Mouse (Mus musculus) skeletal muscle tissue, adult 2 months (tissue): ENCODE results near the gene Hmgxb4.

ENCODE experiments used
- DNase-seq: peaks from one replicate; pipeline ENCODE4 v3.0.0-alpha.2; 2012; ENCODE audit warnings: low read depth, low spot score

The Hmgxb4 gene

DNA sequence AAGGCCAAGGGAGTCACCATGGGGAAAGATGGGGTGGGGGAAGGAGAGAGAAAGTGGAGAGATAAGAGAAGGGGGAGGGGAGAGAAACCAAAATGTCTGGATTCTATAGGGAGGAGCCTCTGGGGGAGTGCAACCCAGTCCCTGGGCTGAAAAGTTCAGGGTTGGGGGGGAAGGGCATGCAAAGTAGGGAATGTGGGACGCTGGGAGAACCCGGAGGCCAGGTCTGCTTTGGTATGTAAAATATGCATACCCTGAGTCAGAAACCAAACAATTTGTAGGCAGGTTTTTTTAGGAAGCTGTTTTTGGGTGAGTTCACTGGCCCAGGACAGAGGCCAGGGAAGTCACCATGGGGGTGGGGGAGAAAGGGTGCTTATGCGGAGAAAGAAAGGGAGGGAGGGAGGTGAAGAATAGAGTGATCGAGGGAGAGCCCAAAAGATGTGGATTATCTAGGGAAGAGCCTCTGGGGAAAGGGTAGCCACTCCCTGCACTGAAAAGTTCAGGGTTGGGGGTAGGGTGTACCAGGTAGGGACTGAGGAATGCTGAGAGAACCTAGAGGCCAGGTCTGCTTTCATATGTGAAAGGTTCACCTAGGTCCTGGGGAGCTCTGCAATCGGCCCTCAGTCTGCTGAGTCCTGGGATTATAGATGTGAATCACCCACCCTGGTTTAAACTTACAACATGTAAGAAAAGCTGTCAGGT, 25.3 kb downstream of the Hmgxb4 start:
- no peak for DNase-seq

DNA sequence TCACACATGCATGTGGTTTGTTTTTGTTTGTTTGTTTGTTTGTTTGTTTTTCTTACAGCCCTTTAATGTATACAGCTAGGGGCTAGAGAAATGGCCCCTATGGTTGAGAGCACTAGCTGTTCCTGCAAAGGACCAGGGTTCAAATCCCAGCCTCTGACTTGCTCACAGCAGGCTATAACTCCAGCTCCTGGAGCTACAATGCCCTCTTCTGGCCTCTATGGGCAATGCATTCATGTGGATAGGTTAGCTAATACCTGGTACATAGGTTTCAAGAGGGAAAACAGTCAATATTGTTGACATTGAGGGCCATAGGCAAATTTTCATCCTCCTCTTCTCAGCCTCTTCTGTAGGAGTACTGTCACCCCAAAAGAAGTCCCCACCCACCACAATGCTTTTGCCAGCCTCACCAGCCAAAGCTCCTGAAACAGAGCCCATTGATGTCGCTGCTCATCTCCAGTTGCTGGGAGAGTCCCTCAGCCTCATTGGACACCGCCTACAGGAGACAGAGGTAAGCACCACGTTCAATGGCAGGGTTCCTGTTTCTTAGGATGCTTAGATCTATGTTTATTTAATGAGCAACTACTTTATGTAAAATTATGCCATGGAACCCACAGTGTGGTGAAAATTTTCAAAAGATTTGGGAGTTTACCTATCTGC, 30.6 kb downstream of the Hmgxb4 start:
- DNase-seq = no peak

- no peak for DNase-seq
Measured at GRCm38 (mm10) chr8:75025809-75026208, 32.7 kb downstream of the Hmgxb4 start.

DNA sequence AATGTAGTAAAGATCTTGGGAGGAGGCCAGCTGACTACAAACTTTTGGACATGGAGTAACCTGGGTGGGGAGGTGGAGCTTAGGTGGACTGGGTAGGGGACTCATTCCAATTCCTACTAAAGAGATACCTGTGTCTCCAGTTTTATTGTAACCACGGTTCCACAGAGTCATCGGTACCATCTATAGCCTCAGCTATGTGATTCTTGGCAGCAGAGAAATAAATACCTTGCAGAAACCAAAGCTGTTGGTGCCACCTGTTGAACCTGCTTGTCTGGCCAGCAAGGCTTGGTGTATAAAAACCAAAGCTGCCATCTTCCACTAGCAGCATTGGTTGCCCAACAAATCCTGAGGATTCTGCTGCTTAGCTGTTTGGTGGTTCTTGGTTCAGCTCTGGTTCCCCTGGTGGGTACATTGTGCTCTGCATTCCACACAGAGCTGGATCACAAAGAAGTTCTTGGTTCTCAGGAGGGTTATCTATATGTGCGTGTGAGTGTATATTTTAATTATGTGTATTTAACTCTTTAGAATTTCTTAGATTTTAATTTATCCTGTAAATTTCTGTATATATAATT, 37.4 kb downstream of the Hmgxb4 start:
- DNase-seq = no peak

DNA sequence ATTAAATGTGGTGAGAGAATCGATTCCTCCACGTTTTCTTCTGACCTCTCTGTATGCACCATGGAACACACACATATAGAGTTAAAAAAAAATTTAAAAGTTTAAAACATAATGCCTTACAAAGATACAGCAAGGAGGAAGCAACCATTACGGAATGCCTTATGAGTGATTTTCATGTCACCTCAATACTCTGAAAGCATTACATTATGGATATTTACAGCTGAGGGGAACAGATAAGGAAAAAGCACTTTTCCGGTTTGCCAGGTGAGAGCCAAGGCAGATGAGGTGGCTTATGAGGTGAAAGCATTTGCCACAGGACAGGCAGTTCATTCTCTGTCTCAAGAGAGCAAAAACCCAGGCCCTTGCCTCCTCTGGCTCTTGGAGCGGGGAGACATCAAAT, 39.8 kb downstream of the Hmgxb4 start:
- no peak for DNase-seq

DNA sequence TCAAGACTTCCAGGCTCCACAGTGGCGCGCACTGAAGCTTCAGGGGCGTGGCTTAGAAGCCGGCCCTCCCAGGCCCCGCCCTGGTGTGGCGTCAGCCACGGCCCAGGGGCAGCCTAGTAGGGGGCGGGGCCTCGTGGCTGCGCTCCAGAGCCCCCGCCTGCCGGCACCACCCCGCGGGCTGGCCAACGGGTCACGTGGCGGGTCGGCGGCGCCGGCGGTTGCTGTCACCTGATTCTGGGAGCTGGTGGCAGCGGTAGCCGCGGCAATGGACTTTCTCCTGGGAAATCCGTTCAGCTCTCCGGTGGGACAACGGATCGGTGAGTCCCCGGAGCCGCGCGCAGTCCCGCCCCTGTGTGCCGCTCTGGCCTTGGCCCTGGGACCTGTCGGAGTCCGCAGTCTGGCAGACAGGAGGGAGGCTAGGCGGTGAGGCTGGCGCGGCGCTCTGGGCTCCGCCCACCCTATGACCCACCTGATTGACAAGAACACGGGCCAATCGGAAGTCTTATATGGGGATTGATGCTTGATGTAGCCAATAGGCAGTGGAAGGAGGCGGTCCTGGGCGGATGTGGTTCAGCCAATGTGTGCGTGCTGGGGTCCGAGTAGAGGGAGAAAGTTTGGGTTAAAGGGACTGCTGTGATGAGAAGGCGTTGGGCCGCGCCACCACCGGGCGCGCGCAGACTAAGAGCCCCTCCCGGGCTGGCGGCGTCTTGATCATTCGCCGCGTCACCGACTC, 40.5 kb downstream of the Hmgxb4 start, which contains the start of gene Tom1:
Tom1 (plus strand) TSS at position 195 of the 733 bp plus-strand sequence.
- peak; percentile 99 for DNase-seq

- no peak for DNase-seq
Measured at GRCm38 (mm10) chr8:75034285-75034684, 41.1 kb downstream of the Hmgxb4 start.

GRCm38 (mm10) chr8:75035640-75036039, 42.5 kb downstream of the Hmgxb4 start:
- no peak for DNase-seq

DNA sequence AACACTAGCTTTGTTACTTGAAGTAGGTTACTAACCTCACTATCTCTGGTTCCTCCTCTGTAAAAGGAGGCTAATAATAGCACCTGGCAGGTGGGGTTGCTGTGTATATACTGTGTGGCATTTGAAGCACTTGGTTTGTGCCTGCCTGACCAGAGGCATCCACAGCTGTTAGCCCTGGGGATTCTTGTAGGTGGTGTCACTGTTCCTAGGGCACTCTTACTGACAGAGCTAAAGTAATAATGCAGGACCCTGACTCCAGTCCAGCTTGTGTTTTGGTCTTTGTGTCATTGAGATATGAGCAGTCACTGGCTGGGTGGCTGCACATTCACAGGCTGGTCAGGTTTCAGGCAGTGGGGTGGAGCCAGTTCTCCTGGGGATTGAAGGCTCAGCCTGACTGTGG, 45.3 kb downstream of the Hmgxb4 start:
- DNase-seq = peak; percentile 57

GRCm38 (mm10) chr8:75039754-75040153, 46.6 kb downstream of the Hmgxb4 start:
- no peak for DNase-seq

DNA sequence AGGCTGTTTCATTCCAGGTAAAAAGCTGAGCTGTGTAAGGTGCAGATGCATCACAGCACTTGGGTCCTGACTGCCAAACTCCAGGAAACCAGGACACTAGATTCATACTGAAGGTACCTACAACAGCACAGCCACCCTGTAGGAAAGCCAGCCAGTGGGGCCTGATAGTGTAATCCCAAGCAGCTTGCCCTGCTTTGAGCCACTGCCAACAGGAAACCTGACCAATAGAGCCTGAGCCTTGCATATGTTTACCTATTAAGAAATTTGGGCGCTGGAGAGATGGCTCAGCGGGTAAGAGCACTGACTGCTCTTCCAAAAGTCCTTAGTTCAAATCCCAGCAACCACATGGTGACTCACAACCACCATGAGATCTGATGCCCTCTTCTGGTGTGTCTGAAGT, 49.0 kb downstream of the Hmgxb4 start:
- no peak for DNase-seq

DNA sequence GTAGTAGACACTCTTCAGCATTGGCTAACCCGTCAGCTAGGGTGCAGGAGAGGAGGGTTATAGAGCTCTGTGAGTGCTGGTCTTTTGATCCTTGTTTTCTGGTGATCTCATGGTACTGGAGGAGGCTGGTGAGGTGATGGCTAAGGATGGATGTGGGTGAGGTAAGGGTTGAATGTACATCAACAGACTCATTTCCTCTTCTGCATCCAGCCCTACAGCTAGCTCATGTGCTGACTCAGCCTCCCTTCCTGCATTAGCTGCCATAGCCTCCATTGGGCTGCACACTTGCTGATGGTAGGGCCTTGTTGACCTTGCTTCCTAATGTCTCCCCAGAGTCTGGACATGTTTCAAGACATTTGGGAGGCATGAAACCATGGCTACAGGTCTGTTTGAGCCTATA, 49.8 kb downstream of the Hmgxb4 start:
- no peak for DNase-seq

DNA sequence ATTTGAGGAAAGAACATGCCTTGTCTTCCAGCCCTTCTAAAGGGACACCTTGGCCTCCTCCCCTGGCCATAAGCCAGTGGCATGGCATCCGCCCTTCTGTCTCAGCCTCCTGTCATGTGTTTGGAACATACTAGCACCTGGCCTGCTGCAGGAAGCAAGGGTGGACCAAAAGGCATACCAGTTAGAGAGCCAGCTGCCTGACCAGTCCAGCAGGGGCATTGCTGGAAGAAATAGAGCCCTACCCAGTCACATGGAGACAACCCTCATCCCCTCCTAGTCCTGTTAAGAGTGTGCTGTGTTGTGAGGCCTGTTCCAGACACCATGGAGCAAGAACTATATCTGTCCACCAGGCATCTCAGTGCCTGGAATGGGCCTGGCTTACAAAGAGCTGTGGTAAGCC, 53.1 kb downstream of the Hmgxb4 start:
- peak; percentile 57 for DNase-seq

DNA sequence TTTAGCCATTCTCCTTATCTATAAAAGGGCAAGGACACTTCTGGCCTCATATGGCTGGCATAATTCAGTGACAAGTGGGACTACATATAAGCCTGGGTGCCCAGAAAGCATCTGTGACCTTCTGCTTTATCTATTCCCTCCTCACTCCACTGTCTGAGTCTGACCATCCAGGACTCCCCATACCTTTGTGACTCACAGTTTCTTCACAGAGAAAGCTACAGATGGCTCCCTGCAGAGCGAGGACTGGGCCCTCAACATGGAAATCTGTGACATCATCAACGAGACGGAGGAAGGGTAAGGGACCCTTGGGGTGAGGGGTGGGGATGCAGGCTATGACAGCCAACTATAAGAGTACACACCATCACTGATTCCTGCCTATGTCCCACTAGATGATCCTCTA, 54.6 kb downstream of the Hmgxb4 start:
- DNase-seq = no peak

DNA sequence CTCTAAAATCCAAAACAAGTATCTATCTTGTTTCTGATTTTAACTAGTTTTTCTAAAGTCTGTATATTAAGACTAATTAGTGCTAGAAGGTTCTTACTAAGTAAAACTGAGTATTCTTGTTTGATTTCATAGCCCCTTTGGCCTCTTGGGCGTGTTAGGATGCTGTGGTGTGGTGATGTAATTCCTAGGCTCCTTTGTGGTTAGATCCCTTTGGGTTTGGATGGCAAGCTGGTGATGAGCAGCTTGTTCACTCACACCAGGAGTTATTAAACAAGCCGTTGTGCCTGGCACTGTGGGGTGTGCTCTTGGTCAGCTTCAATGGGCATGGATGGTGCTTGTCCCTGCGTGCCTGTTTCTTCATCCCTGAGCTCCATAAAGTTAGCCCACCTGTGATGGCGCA, 60.2 kb downstream of the Hmgxb4 start:
- no peak for DNase-seq

GRCm38 (mm10) chr8:75055673-75056072, 62.5 kb downstream of the Hmgxb4 start:
- no peak for DNase-seq

DNA sequence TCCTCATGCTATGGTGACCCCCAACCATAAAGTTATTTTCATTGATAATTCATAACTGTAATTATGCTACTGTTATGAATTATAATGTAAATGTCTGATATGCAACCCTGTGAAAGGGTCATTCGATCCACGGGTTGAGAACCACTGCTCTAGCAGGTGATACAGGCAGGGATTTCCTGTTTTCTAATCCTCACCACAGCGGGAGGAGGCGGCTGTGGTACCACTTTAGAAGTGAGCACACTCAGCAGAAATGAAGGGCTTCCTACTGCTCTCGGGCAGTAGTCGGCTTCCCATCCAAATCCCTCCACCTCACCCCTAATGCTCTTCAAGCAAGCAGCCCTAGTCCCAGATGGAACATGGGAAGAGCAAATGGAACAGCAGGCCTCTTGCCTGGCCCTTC, 66.9 kb downstream of the Hmgxb4 start:
- DNase-seq = no peak

GRCm38 (mm10) chr8:75060815-75061214, 67.7 kb downstream of the Hmgxb4 start:
- no peak for DNase-seq

- peak; percentile 52 for DNase-seq
Measured at GRCm38 (mm10) chr8:75063290-75063689, 70.1 kb downstream of the Hmgxb4 start.

- DNase-seq = peak; percentile 60
Measured at GRCm38 (mm10) chr8:75064790-75065189, 71.6 kb downstream of the Hmgxb4 start.

DNA sequence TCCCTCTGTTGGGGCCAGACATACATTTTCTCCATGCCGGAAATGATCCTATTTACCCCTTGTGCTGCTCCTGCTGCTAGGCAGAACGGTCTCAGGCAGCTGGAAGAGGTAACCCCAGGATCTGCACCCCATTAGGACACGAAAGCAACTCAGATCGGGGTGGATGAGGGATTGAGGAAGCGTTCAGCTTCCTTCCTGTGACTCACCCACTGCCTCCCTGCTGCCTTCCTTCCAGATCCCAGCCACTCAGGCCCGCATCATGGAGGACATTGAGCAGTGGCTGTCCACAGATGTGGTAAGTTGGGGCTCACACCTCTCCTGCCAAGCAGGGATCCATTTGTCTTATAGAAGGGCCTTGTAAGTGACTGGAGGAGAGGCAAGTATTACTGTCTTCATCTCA, 74.1 kb downstream of the Hmgxb4 start:
- no peak for DNase-seq

- DNase-seq = no peak
Measured at GRCm38 (mm10) chr8:75070297-75070696, 77.1 kb downstream of the Hmgxb4 start.
